Mouse (Mus musculus) ES-E14 (cell line): ENCODE results near the gene Sertad2.

Experiments
- ZC3H11A ChIP-seq: IDR thresholded peaks from 2 replicates; pipeline ENCODE4 v1.6.1; 2012; ENCODE audit warnings: low read depth, mild to moderate bottlenecking, inconsistent platforms, low read length, borderline replicate concordance
- ZNF384 ChIP-seq: IDR thresholded peaks from 2 replicates; pipeline ENCODE4 v1.6.1; 2012; ENCODE audit warnings: low read depth, low read length, inconsistent platforms

GRCm38 (mm10) chr11:20552059-20552458 is 9.0 kb downstream of the Sertad2 start:
- TF ChIP-seq ZNF384 (no peak), ZC3H11A (no peak)
